Mouse (Mus musculus): ENCODE results near the gene Tsku.

Gene Tsku

GRCm38 (mm10) chr7:98328311-98328710 lies 32.8 kb downstream of the Tsku start:
- DNase-seq (ENCODE audit: low spot score): no peak

- DNase-seq (ENCODE audit: low spot score): no peak
These were observed 35.1 kb downstream of the Tsku start for GRCm38 (mm10) chr7:98326051-98326450.

GRCm38 (mm10) chr7:98324228-98324627 lies 36.9 kb downstream of the Tsku start:
- no peak for DNase-seq (ENCODE audit: low spot score)

GRCm38 (mm10) chr7:98323288-98324019 lies 37.7 kb downstream of the Tsku start:
- DNase-seq (ENCODE audit: low spot score): no peak

GRCm38 (mm10) chr7:98322415-98322814 lies 38.7 kb downstream of the Tsku start:
- DNase-seq (ENCODE audit: low spot score): no peak

GRCm38 (mm10) chr7:98321083-98321482 lies 40.0 kb downstream of the Tsku start, which contains the start of gene Acer3:
Acer3 (minus strand) TSS chr7:98321208.
- no peak for DNase-seq (ENCODE audit: low spot score)

- no peak for DNase-seq (ENCODE audit: low spot score)
These were observed 41.0 kb downstream of the Tsku start for GRCm38 (mm10) chr7:98320006-98320556.

- DNase-seq (ENCODE audit: low spot score): no peak
These were observed 44.6 kb downstream of the Tsku start for GRCm38 (mm10) chr7:98316568-98316967.

GRCm38 (mm10) chr7:98315087-98315486 lies 46.0 kb downstream of the Tsku start:
- no peak for DNase-seq (ENCODE audit: low spot score)

GRCm38 (mm10) chr7:98312185-98312920 lies 48.8 kb downstream of the Tsku start:
- DNase-seq (ENCODE audit: low spot score): no peak

- DNase-seq (ENCODE audit: low spot score): no peak
These were observed 50.9 kb downstream of the Tsku start for GRCm38 (mm10) chr7:98310266-98310665.

- DNase-seq (ENCODE audit: low spot score): peak; percentile 97
These were observed 51.7 kb downstream of the Tsku start for GRCm38 (mm10) chr7:98309219-98310030.

- no peak for DNase-seq (ENCODE audit: low spot score)
These were observed 52.4 kb downstream of the Tsku start for GRCm38 (mm10) chr7:98308607-98309218.

- DNase-seq (ENCODE audit: low spot score): no peak
These were observed 53.1 kb downstream of the Tsku start for GRCm38 (mm10) chr7:98307921-98308606.

GRCm38 (mm10) chr7:98307411-98307810 lies 53.7 kb downstream of the Tsku start:
- no peak for DNase-seq (ENCODE audit: low spot score)
